Mouse (Mus musculus) adrenal gland, adult (tissue): ENCODE results near the gene 4930518I15Rik.
"Not testable (repeated sequence)": the region's sequence is repeated elsewhere in the genome, so short reads cannot be mapped to it uniquely, and the experiment has no call there.

Experiments
- DNase-seq, 2 experiments: peaks; one replicate each; pipeline ENCODE4 v3.0.0; 2022 to 2023; ENCODE audit warnings: low spot score in 1 of 2; ENCODE audit not compliant: inconsistent age in 2 of 2

Gene 4930518I15Rik

GRCm38 (mm10) chr2:156847653-156848052 lies 10.1 kb downstream of the 4930518I15Rik start:
- DNase-seq, result peak in 1 of 2 experiments; percentile 53

GRCm38 (mm10) chr2:156844715-156845114 lies 13.0 kb downstream of the 4930518I15Rik start:
- DNase-seq, result no peak

GRCm38 (mm10) chr2:156843331-156843730 lies 14.4 kb downstream of the 4930518I15Rik start:
- no peak for DNase-seq

- DNase-seq, result no peak
Observed at GRCm38 (mm10) chr2:156842711-156843110, 15.0 kb downstream of the 4930518I15Rik start.

- DNase-seq, result peak; percentile 62 to 87
Observed at GRCm38 (mm10) chr2:156841841-156842706, 15.7 kb downstream of the 4930518I15Rik start.

GRCm38 (mm10) chr2:156841028-156841840 lies 16.5 kb downstream of the 4930518I15Rik start:
- peak; percentile 53 to 77 for DNase-seq

GRCm38 (mm10) chr2:156840301-156841027 lies 17.3 kb downstream of the 4930518I15Rik start:
- DNase-seq, result peak; percentile 30 to 69

- peak; percentile 50 to 80 for DNase-seq
Observed at GRCm38 (mm10) chr2:156839319-156840191, 18.2 kb downstream of the 4930518I15Rik start, which contains the start of gene Tgif2. TSS of gene Tgif2 (plus strand) at chr2:156840007.

GRCm38 (mm10) chr2:156838839-156839238 lies 18.9 kb downstream of the 4930518I15Rik start:
- no peak for DNase-seq

GRCm38 (mm10) chr2:156834336-156834735 lies 23.4 kb downstream of the 4930518I15Rik start:
- no peak for DNase-seq

- DNase-seq, result not testable (repeated sequence)
Observed at GRCm38 (mm10) chr2:156825128-156825527, 32.6 kb downstream of the 4930518I15Rik start.

GRCm38 (mm10) chr2:156816116-156816515 lies 41.6 kb downstream of the 4930518I15Rik start:
- no peak for DNase-seq

- no peak for DNase-seq
Observed at GRCm38 (mm10) chr2:156815412-156815811, 42.3 kb downstream of the 4930518I15Rik start.

- no peak for DNase-seq
Observed at GRCm38 (mm10) chr2:156814893-156815292, 42.9 kb downstream of the 4930518I15Rik start.

- no peak for DNase-seq
Observed at GRCm38 (mm10) chr2:156814344-156814801, 43.4 kb downstream of the 4930518I15Rik start.

GRCm38 (mm10) chr2:156811556-156811955 lies 46.2 kb downstream of the 4930518I15Rik start:
- no peak for DNase-seq

GRCm38 (mm10) chr2:156810716-156811115 lies 47.0 kb downstream of the 4930518I15Rik start:
- no peak for DNase-seq

GRCm38 (mm10) chr2:156809579-156809978 lies 48.2 kb downstream of the 4930518I15Rik start:
- DNase-seq, result peak; percentile 39 to 87

GRCm38 (mm10) chr2:156806886-156807285 lies 50.9 kb downstream of the 4930518I15Rik start:
- DNase-seq, result no peak
